Mouse (Mus musculus): Measurements from ENCODE around the gene Hsf4.
"Not testable (repeated sequence)": the region's sequence is repeated elsewhere in the genome, so short reads cannot be mapped to it uniquely, and the experiment has no call there.

Gene Hsf4

GRCm38 (mm10) chr8:105285514-105285913 lies 15.9 kb downstream of the Hsf4 start:
- no peak for DNase-seq (ENCODE audit: low spot score)

GRCm38 (mm10) chr8:105286907-105287306 lies 17.3 kb downstream of the Hsf4 start:
- no peak for DNase-seq (ENCODE audit: low spot score)

- DNase-seq (ENCODE audit: low spot score): no peak
Observed at GRCm38 (mm10) chr8:105288231-105288630, 18.6 kb downstream of the Hsf4 start.

GRCm38 (mm10) chr8:105288958-105289732 lies 19.5 kb downstream of the Hsf4 start:
- peak; percentile 78 for DNase-seq (ENCODE audit: low spot score)

- DNase-seq (ENCODE audit: low spot score): no peak
Observed at GRCm38 (mm10) chr8:105289805-105290460, 20.3 kb downstream of the Hsf4 start, which contains the start of gene 4931428F04Rik. TSS of gene 4931428F04Rik (minus strand) at chr8:105289864.

GRCm38 (mm10) chr8:105290554-105291314 lies 21.1 kb downstream of the Hsf4 start:
- peak; percentile 90 for DNase-seq (ENCODE audit: low spot score)

- DNase-seq (ENCODE audit: low spot score): not testable (repeated sequence)
Observed at GRCm38 (mm10) chr8:105291364-105291763, 21.8 kb downstream of the Hsf4 start.

- not testable (repeated sequence) for DNase-seq (ENCODE audit: low spot score)
Observed at GRCm38 (mm10) chr8:105291802-105292201, 22.2 kb downstream of the Hsf4 start.

- no peak for DNase-seq (ENCODE audit: low spot score)
Observed at GRCm38 (mm10) chr8:105292471-105292870, 22.9 kb downstream of the Hsf4 start.

GRCm38 (mm10) chr8:105293405-105293804 lies 23.8 kb downstream of the Hsf4 start:
- DNase-seq (ENCODE audit: low spot score): no peak

- DNase-seq (ENCODE audit: low spot score): no peak
Observed at GRCm38 (mm10) chr8:105294776-105295175, 25.2 kb downstream of the Hsf4 start.

GRCm38 (mm10) chr8:105295256-105295655 lies 25.7 kb downstream of the Hsf4 start:
- no peak for DNase-seq (ENCODE audit: low spot score)

GRCm38 (mm10) chr8:105295895-105296573 lies 26.4 kb downstream of the Hsf4 start, which contains the start of gene Exoc3l:
TSS of gene Exoc3l (minus strand) at chr8:105296101.
- DNase-seq (ENCODE audit: low spot score): no peak

GRCm38 (mm10) chr8:105297511-105298192 lies 28.1 kb downstream of the Hsf4 start, which contains the start of gene E2f4:
TSS of gene E2f4 (plus strand) at chr8:105297663.
- peak; percentile 60 for DNase-seq (ENCODE audit: low spot score)

GRCm38 (mm10) chr8:105298351-105299252 lies 29.0 kb downstream of the Hsf4 start:
- no peak for DNase-seq (ENCODE audit: low spot score)

- DNase-seq (ENCODE audit: low spot score): no peak
Observed at GRCm38 (mm10) chr8:105299962-105300361, 30.4 kb downstream of the Hsf4 start.

- no peak for DNase-seq (ENCODE audit: low spot score)
Observed at GRCm38 (mm10) chr8:105303396-105303795, 33.8 kb downstream of the Hsf4 start.

GRCm38 (mm10) chr8:105303874-105304273 lies 34.3 kb downstream of the Hsf4 start:
- DNase-seq (ENCODE audit: low spot score): no peak

GRCm38 (mm10) chr8:105304325-105305210 lies 35.0 kb downstream of the Hsf4 start:
- DNase-seq (ENCODE audit: low spot score): no peak

Data from ovary, postnatal 10 days (tissue).